Mouse (Mus musculus) frontal cortex, adult 2 months (tissue): Measurements from ENCODE around the gene Ebf1. TPM values are rescaled to one million over a fixed set of nuclear protein-coding genes. Genes with fewer than 3 reads are reported as not detected.
A peak's percentile ranks its signal among the peaks of the same experiment; 100 is the strongest.

Experiments used
- DNase-seq, 2 experiments: peaks; one replicate each; pipeline ENCODE4 v3.0.0; 2022; ENCODE audit warnings: low spot score in 1 of 2; ENCODE audit errors: extremely low spot score in 1 of 2
- polyA plus RNA-seq: library from polyadenylated mRNA; depleted of rRNA; stranded (reverse); fragments of >200 nt; gene quantifications from 2 replicates; pipeline ENCODE4 v1.2.3, GENCODE M21; 2012

Ebf1 gene
- polyA plus RNA-seq, 1 experiment: 4.4 TPM

DNA sequence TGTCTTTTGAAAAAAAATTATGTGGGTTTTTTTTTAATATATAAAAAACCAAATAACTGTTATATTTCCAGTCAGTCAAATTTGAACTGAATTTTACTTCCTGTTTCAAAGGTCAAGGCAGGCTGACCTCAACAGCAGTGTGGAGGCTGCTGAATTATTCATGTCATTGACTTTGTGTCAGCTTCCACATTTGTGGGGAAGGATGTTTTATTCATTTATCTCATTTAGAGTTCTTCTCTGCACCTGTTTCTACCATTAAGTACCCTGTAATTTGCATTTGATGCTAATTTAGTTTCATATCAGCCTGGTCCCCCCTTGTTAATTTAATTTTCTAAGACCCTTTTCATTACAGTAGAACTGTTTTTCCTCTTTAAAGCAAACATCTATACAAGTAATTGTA is 39.8 kb downstream of the Ebf1 start:
- no peak for DNase-seq

DNA sequence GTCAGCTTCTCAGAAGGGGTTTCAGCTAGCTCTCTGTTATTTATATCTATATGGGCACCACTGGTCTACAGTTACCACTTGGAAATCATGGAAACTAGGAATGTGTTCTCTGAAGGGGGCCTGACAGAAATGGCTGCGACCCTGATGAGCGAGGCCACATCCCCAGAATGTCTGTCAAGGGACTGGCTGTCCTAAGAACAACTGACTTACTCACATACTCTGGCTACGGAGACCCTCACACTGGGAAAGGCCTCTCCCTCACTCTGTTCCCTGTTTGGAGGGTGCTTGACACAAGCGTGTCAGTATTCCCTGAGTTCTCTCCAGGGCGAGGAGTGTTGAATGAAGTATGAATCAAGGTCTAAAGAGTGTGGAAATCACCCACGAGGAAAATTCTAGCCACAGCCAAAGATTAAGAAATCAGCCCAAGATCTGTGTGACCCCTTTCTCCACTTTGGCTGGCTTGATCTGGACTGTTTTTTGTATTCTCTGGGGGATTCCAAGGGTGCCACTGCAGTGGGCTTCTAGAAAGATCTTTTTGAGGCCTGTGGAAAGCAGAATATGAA is 40.8 kb downstream of the Ebf1 start:
- no peak for DNase-seq

GRCm38 (mm10) chr11:44661875-44662274 is 44.8 kb downstream of the Ebf1 start:
- DNase-seq: no peak

DNA sequence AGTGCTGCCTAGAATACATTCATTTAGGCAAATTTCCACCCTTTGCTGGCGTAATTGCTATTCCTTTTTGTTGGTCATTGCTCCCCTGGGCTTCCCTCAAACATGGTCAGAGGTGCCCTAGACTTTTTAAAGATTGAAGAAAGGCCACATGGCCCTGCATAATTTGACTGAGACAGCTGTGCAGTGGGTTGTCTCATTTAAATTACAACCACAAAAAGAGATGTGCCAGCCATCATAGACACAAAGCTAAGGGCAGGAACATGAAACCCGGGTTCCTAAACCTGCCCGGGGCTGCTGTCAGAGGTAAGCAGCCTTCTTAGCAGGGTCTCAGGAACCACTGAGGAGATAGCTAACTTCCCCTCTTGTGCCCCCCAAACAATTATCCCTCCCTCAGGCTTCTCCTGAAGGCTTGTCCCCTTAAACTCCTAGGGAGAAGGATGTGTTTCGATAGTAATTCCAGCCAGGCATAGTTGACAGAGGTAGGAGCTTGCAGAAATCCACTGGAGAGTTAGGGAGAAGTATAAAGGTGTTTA is 46.6 kb downstream of the Ebf1 start:
- no peak for DNase-seq

DNA sequence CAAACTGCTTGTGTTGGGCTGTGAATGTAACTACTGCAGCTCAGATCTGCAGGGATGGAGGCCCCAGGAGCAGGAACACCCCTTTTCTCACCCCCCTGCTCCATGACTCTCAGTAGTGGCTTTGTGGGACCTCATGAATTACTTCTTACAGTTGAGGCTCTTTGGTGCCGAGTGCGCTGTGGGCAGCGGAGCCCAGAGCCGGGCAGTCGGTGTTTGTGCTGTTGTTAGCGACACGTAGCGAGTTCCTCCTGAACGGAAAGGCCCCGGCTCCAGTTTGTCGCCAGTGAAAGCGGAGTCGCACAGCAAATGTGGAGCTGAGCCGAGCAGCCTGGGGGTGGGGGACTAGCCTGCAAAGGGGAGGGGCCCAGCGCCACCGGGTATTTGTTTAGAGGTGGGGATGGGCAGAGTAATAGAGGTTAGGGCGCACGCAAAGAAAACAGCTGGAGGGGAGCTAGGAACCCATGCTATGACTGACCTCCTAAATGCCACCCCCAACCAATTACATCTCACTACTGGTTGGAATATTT is 48.1 kb downstream of the Ebf1 start:
- DNase-seq: peak in 1 of 2 experiments; percentile 3

DNA sequence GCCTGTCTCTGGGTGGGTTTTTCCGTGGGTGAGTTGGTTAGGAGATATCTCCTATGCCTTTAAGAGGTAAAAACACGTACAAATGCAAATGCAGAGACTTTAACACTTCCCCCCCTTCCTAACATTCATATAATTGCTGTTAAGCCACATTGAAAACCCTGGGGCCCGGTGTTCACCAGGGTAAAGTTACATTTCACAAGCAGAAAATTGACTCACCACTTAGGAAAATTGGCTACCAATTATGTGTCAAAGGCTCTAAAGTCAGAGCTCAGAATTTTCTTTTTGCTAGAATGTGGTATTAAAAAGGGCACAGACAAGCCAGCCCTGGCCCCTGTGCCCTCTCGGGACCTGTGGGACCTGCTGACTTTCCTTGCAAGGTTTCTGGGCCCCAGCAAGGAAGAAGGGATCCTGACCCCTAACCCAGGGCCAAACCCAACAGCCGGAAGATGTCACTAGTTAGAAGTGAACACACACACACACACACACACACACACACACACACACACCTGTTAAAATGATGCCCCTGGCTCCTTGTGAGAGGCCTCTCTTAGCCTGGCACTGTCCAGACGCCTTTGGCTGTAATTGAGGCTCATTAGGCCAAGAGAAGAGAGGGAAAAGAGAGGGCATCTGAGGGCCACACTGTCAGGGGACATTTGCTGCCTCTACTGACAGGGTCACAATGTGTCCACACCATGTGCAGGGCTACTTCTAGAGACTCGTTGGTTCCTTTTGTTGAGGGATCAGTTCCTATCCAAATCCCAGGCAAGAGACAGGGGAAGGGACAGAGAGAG is 48.8 kb downstream of the Ebf1 start:
- no peak for DNase-seq

DNA sequence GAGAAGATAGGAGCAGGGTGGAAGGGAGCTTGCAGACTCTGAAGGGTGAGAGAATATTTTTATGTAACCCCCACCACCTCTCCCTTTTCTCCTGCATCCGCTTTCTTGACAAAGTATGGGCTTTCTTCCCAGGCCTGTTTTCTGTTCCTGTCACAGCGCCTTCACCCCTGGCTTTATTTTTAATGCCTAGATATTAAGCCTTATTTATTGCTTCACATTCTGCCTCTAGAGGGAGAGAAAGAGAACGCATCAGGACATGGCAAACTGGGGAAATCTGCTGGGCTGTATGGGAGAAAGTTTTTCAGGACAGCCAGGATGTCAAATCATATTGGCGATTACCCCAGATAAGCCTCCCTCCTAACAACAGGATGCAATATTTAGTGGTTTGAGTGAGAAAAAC is 49.6 kb downstream of the Ebf1 start:
- DNase-seq: no peak

- DNase-seq: no peak
Observed at GRCm38 (mm10) chr11:44681306-44681705, 64.2 kb downstream of the Ebf1 start.

- no peak for DNase-seq
Observed at GRCm38 (mm10) chr11:44681995-44682394, 64.9 kb downstream of the Ebf1 start.

DNA sequence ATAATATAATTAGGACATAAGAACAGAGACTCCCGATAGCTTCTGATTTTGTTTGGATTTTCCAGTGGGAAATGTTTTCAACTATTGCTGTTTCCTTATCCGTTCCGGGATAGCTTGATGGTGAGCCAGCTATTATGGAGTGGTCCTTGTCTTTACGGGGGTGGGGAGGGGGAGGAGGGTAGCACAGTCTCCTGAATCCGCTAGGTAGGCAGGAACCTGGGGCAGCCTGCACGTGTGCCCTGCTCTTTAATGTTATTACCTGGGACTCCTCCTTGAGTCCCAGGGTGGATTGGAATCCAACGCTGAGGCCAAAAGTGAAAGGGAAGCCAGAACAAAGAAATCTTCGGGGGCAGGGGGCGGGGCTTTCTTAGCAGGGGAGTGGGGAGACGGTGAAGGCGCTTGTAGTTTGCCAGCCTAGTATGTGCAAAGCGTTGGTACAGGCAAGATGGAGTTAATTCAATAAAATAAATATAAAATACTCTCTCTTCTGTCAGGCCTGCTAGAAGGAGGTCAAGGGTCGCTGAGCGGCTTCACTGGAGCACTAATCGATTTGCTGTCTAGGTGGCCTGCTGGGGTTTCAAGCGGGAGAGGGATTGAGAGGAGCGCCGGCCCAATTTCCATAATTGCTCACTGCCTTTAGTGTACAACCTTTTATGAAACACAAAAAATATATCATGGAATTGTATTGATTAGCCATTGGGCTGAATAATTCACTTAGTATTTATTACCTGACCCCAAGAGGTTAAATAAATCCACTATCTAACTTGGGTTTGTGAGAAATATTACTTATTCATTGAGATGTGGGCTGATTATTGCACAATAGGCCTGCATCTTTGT is 65.8 kb downstream of the Ebf1 start:
- DNase-seq: no peak

GRCm38 (mm10) chr11:44684486-44685076 is 67.5 kb downstream of the Ebf1 start:
- DNase-seq: no peak

DNA sequence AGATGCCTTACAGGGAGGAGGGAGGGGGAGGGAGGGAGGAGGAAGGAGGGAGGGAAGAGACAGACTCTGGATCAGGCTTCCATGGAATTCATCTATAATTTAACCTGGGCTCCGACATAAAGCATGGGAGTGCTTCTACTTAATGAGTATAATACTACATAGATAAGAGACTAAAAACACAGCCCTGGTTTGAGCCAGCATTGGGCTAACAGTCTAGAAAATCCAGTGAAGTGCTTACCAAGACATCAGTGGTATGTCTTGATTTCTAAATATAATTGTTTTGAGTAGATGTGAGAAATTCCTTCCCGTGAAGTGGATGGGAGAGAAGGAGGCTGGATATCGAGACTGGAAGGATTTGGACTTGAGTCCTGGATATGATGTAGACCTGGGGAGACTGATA is 68.0 kb downstream of the Ebf1 start:
- DNase-seq: no peak

GRCm38 (mm10) chr11:44685911-44686361 is 68.8 kb downstream of the Ebf1 start:
- no peak for DNase-seq

GRCm38 (mm10) chr11:44686378-44686777 is 69.3 kb downstream of the Ebf1 start:
- no peak for DNase-seq

GRCm38 (mm10) chr11:44688542-44688941 is 71.4 kb downstream of the Ebf1 start:
- DNase-seq: no peak

DNA sequence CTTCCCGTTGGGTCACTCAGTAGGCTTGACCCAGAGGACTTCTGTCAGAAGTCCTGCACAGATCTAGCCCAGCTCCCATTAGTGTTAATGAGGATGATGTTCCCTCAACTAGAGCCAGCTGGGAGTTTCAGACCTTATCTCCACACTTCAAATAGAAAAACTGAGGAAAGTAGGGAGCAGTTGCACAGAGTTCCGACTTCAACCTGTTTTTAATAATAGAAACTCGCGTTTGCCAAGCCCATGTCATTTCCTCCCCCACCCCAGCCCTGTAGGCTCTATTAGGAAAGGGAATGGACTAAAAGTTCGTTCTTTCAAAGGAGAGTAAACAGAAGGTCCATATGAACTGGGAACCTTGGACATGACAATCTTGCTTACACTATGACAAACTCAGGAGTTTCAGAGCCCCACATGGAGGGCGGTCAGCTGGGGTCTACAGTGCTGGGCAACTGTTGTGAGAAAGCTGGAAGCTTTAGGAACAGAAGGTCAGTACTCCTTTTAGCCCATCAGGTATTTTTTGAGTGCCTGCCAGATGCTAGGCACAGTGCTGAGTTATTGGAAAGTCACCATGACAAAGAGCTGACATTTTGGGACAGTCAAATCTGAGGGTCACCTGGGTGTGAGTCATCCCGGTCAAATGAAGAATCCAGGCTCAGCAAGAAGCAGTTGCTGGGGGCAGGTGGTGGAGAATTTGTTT is 72.6 kb downstream of the Ebf1 start:
- DNase-seq: no peak

GRCm38 (mm10) chr11:44690265-44690572 is 73.1 kb downstream of the Ebf1 start:
- DNase-seq: no peak

- no peak for DNase-seq
Observed at GRCm38 (mm10) chr11:44695416-44695815, 78.3 kb downstream of the Ebf1 start.

GRCm38 (mm10) chr11:44696539-44697201 is 79.6 kb downstream of the Ebf1 start:
- no peak for DNase-seq

GRCm38 (mm10) chr11:44700181-44700580 is 83.1 kb downstream of the Ebf1 start:
- no peak for DNase-seq
